Comparison of ENCODE assay signal across 8 mouse cellular contexts in genomic region chr11:3456354-3456753, GRCm38 (mm10). TPM values are rescaled to one million over a fixed set of nuclear protein-coding genes. Genes with fewer than 3 reads are reported as not detected.
DNase-seq lines count a peak whose midpoint lies in the region; ATAC-seq lines count a peak whose summit lies in the region.

No protein-coding gene starts in this region.

- no peaks in the 10 kb centered on the region for H3K9me3 ChIP-seq in liver, embryonic 11.5 days (ENCODE audit: control insufficient read depth, low read length)

- no peak overlapping the region for H3K4me2 ChIP-seq in liver, embryonic 11.5 days

- peaks cover 4% of the 10 kb centered on the region; the same call in 1 of the 2 replicates for H3K36me3 ChIP-seq in liver, embryonic 11.5 days (ENCODE audit: control insufficient read depth, insufficient read depth, low read length)

- H3K27me3 ChIP-seq in liver, embryonic 11.5 days (replicated peaks; ENCODE audit: control insufficient read depth, insufficient read depth, low read length): no peaks in the 10 kb centered on the region

- peaks cover 4% of the 10 kb centered on the region for H3K4me1 ChIP-seq in liver, embryonic 11.5 days (replicated peaks; ENCODE audit: control insufficient read depth, insufficient read depth, low read length)

- 27% methylated on average over 1 of the region's 1 CpGs for WGBS in liver, embryonic 11.5 days

- no peak overlapping the region for H3K4me3 ChIP-seq in liver, embryonic 11.5 days (ENCODE audit: low read depth, low read length)

- ATAC-seq in liver, embryonic 11.5 days (replicated peaks; ENCODE audit: low FRiP score): no peak

- intact Hi-C loops in heart, postnatal 25 days (cut with DNase I): no loop called here
- intact Hi-C loops in left cerebral cortex, postnatal 25 days (cut with DNase I): loop anchor here (10.0 kb wide), 1 partner anchor 188 kb away; the partner anchor contains the start of gene Morc2a

- DNase-seq in liver (peak; percentile 72), R1 (ENCODE audit: low read depth, low spot score) (peak; percentile 81)
- no peak for DNase-seq in liver, embryonic 11.5 days (ENCODE audit: low spot score)
- peak; percentile 78 to 83 for DNase-seq in cerebellum, postnatal 36 days
- DNase-seq in heart, postnatal 25 days (ENCODE audit: low spot score): peak; percentile 11
- peak; percentile 63 to 76 for DNase-seq in left cerebral cortex, postnatal 25 days (ENCODE audit: low spot score in 2 of 2)
- DNase-seq in retina, postnatal 1 day: peak; percentile 74
- DNase-seq in urinary bladder, postnatal 25 days (ENCODE audit: low spot score): peak; percentile 47

- no peak overlapping the region for H3K27ac ChIP-seq in liver, embryonic 11.5 days (ENCODE audit: low read depth, low read length)

- H3K9ac ChIP-seq in liver, embryonic 11.5 days (ENCODE audit: low read depth, low read length): no peak overlapping the region

RNA-seq across cellular contexts. Expression of gene Rnf185, which starts 4.2 kb away (rescaled TPM):
- polyA plus RNA-seq in liver, embryonic 11.5 days (2014; fragmentation: Nextera tagmentation; extraction: Ambion mirVana): 20.6 and 22.2 TPM in 2 replicates
- 10 to 100 TPM; 19.5 to 20.2 TPM for total RNA-seq in heart, postnatal 25 days (2021)
- 10 to 100 TPM; 27.5 to 29.2 TPM for total RNA-seq in left cerebral cortex, postnatal 25 days (2021)

RNA-seq across cellular contexts. Expression of gene Pla2g3, which starts 31.7 kb away (rescaled TPM):
- polyA plus RNA-seq in liver, embryonic 11.5 days (2014; fragmentation: Nextera tagmentation; extraction: Ambion mirVana): 0.27 TPM in 2 replicates
- not detected for total RNA-seq in heart, postnatal 25 days (2021)
- total RNA-seq in left cerebral cortex, postnatal 25 days (2021): 1 to 10 TPM; 2.6 to 3.2 TPM

RNA-seq across cellular contexts. Expression of gene Limk2, which starts 47.4 kb away (rescaled TPM):
- 37.4 and 37.7 TPM in 2 replicates for polyA plus RNA-seq in liver, embryonic 11.5 days (2014; fragmentation: Nextera tagmentation; extraction: Ambion mirVana)
- 10 to 100 TPM; 17.2 to 18.5 TPM for total RNA-seq in heart, postnatal 25 days (2021)
- 100 to 1,000 TPM in 1 of 2 experiments, 10 to 100 TPM in 1; 85.6 to 101 TPM for total RNA-seq in left cerebral cortex, postnatal 25 days (2021)

RNA-seq across cellular contexts. Expression of gene Inpp5j, which starts 48.3 kb away (rescaled TPM):
- polyA plus RNA-seq in liver, embryonic 11.5 days (2014; fragmentation: Nextera tagmentation; extraction: Ambion mirVana): 0.45 and 0.52 TPM in 2 replicates
- 10 to 100 TPM; 29.4 to 30.6 TPM for total RNA-seq in heart, postnatal 25 days (2021)
- total RNA-seq in left cerebral cortex, postnatal 25 days (2021): 10 to 100 TPM; 49.0 to 55.5 TPM

RNA-seq across cellular contexts. Expression of gene Selenom, which starts 58.1 kb away (rescaled TPM):
- polyA plus RNA-seq in liver, embryonic 11.5 days (2014; fragmentation: Nextera tagmentation; extraction: Ambion mirVana): 27.9 and 35.9 TPM in 2 replicates
- total RNA-seq in heart, postnatal 25 days (2021): 10 to 100 TPM; 40.6 to 44.9 TPM
- total RNA-seq in left cerebral cortex, postnatal 25 days (2021): 100 to 1,000 TPM; 142 to 145 TPM

Comparison
In these comparisons a context has a peak if more than half of its experiments do, and no peak if none do; other contexts are left out.
1. RNA of gene Limk2, which starts 47.4 kb away (total RNA-seq): 85.6 to 101 TPM in left cerebral cortex, postnatal 25 days; 17.2 to 18.5 TPM in heart, postnatal 25 days; every median in the first group is over 4 times any median in the second.